Mouse (Mus musculus): ENCODE results near the gene Marc2.

GRCm38 (mm10) chr1:184881861-184882260 is 35.6 kb upstream of the Marc2 start:
- TF ChIP-seq POLR2A (IDR thresholded peaks at IDR 0.05; ENCODE audit: insufficient read length, low read depth) (no peak), MAX (IDR thresholded peaks at IDR 0.05; ENCODE audit: low read depth) (no peak), POLR2AphosphoS2 (IDR thresholded peaks at IDR 0.05; ENCODE audit: insufficient read length, low read depth) (no peak), TCF12 (IDR thresholded peaks at IDR 0.05; ENCODE audit: insufficient read depth, poor library complexity, severe bottlenecking) (no peak), MYOG (IDR thresholded peaks at IDR 0.05; ENCODE audit: control insufficient read depth in 1 of 3, insufficient read depth in 1 of 3, insufficient read length in 2 of 3, low read depth in 2 of 3) (no peak), TCF3 (IDR thresholded peaks at IDR 0.05; ENCODE audit: insufficient read length, low read depth) (no peak), MYOD1 (IDR thresholded peaks at IDR 0.05; ENCODE audit: control insufficient read depth in 1 of 3, insufficient read length in 2 of 3, low read depth in 2 of 3) (no peak), CEBPB (IDR thresholded peaks at IDR 0.05; ENCODE audit: insufficient read depth, poor library complexity, severe bottlenecking) (no peak), E2F4 (IDR thresholded peaks at IDR 0.05; ENCODE audit: insufficient read depth) (no peak), USF1 (IDR thresholded peaks at IDR 0.05; ENCODE audit: low read depth) (no peak)

Data from myocyte (in vitro differentiated cells).